Mouse (Mus musculus): ENCODE measurements around the gene Sipa1l2. TPM values are rescaled to one million over a fixed set of nuclear protein-coding genes. Genes with fewer than 3 reads are reported as not detected.
A peak's percentile ranks its signal among the peaks of the same experiment; 100 is the strongest.

Gene Sipa1l2
- 32.8 and 36.0 TPM in 2 replicates for polyA plus RNA-seq (2016; fragmentation: Nextera tagmentation; extraction: Ambion mirVana)

DNA sequence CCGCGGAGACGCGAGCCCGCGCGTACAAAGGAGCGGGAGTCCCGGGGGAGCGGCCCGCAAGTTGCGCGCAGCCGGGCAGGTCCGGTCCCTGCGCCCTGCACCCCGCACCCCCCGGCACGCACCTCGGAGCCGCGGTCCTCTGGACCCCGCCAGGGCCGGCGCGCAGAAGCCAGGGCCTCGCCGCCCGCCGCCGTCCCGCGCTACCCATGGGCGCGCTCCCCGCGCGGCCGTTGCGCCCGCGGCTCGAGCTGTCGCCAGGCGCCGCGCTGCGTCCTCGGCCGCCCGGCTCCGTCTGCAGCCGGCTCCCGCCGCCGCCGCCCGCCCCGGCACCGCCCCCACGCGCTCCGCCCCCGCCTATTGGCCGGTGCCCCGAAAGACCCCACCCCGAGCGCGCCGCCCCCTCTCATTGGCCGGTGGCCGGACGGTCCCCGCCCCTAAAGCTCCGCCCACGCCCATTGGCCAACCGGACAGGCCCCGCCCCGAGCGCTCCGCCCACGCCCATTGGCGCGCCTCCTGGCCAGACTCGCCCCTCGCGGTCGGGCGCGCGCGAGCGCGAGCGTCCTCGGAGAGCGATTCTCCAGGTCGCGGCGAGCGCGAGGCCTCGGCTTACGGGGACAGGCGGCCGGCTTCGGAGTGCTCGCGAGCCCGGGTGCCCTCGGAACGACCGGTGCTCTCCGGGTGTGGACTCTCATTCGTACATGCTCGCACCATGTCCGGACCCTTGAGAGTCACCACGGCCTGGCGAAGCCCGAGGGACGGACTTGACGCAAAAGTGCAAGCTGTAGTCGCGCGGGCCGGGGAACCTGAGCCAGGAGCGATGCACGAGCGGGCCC, at the start of gene Sipa1l2:
Gene Sipa1l2 (minus strand): TSS at position 276 of the 833 bp plus-strand sequence.
- Histone ChIP-seq H3K27me3 (replicated peaks) (no peaks in the 10 kb centered on the region), H3K4me1 (replicated peaks) (peaks cover 35% of the 10 kb centered on the region), H3K9me3 (replicated peaks) (no peaks in the 10 kb centered on the region; the same call in 1 of the 2 replicates), H3K36me3 (no peaks in the 10 kb centered on the region), H3K27ac (ENCODE audit: poor library complexity, severe bottlenecking) (peak within 1 kb of the TSS; percentile 63; the same call in 1 of the 2 replicates), H3K4me2 (peak within 1 kb of the TSS; percentile 86), H3K4me3 (peak within 1 kb of the TSS; percentile 79), H3K9ac (peak within 1 kb of the TSS; percentile 92)
- 2% methylated on average over 121 of the region's 129 CpGs for WGBS
- peak; percentile 94 for ATAC-seq (ENCODE audit: insufficient number of reproducible peaks, low FRiP score)

DNA sequence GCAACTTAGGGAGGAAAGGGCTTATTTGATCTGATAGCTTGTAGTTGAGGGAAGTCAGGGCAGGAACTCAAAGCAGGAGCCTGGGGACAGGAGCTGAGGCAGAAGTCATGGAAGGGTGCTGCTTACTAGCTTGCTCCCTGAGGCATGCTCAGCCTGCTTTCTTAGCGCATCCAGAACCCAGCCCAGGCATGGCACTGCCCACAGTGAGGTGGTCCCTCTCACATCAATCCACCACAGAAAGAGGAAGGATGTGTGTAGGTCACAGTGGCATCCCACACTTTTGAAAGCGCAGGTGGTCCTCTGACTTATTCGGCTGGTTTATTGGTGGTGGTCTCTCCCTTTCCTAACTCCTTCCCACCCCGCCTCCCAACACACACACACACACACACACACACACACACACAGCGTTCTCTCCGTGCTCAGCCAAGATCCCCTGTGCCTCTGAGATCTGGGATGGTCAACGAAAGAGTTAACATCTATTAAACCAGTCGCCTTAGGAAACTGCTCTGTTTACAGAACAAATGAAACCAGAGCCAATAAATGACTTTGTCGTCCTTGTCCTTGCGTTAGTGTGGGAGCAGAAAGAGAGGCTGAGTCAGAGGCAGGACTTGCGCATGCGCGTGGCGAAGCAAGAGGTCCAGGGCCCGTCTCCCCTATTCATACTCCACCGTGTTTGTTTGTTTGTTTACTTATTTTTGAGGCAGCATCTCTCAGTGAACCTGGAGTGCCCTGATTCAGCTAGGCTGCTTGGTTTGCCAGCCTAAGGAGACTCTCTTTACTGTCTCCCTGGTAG, 49.1 kb upstream of the Sipa1l2 start:
- Histone ChIP-seq H3K27me3 (replicated peaks) (no peaks in the 10 kb centered on the region), H3K27ac (ENCODE audit: poor library complexity, severe bottlenecking) (no peak overlapping the region), H3K9ac (no peak overlapping the region), H3K4me2 (no peak overlapping the region), H3K4me1 (replicated peaks) (peaks cover 52% of the 10 kb centered on the region), H3K4me3 (no peak overlapping the region), H3K9me3 (replicated peaks) (no peaks in the 10 kb centered on the region), H3K36me3 (no peaks in the 10 kb centered on the region)
- ATAC-seq (ENCODE audit: insufficient number of reproducible peaks, low FRiP score), result no peak
- WGBS, result 81% methylated on average over 16 of the region's 16 CpGs

DNA sequence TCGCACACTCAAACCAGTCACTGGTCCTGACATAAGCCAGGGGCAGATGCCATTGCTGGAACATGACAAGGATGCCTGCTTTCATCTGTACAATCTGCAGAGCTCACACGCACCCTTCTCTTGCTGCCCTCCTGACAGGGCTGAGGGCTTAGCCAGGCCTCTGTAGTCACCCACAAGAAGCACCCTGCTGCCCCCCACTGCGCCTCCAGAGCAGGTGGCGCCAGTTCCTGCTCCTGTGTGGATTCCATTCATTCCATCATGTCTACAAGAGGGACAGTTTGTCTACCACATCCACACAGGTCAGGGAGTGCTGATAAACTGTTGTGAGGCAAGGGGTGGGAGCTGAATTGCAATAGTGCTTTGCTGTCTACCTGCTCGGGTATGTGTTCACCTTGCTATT, 47.3 kb upstream of the Sipa1l2 start:
- Histone ChIP-seq H3K9me3 (replicated peaks) (0 out of 2 replicates have a peak, but pooled peaks cover 2% of the 10 kb centered on the region), H3K4me2 (no peak overlapping the region), H3K36me3 (no peaks in the 10 kb centered on the region), H3K4me3 (no peak overlapping the region), H3K4me1 (replicated peaks) (peaks cover 46% of the 10 kb centered on the region), H3K27me3 (replicated peaks) (no peaks in the 10 kb centered on the region), H3K9ac (no peak overlapping the region), H3K27ac (ENCODE audit: poor library complexity, severe bottlenecking) (peak overlapping the region; percentile 55)
- peak; percentile 45 for ATAC-seq (ENCODE audit: insufficient number of reproducible peaks, low FRiP score)
- 28% methylated on average over 5 of the region's 5 CpGs for WGBS

DNA sequence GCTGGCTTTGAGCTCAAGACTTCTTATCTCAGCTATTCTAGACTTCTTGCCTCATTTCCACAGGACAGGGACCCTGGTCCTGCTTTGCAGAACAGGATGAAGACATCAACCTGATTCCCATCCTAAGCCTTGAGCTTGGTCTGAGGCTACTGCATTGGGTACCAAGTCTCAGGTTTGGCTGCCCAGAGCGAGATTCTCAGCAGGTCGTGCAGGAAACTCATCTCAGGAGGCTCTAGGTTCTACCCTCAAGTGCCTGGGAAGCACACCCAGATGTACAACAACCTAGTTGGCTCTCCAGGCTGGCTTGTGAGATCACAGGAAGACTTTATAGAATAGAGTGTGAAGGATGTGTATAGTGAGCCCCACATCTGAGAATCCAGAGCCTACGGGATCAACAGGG, 46.4 kb upstream of the Sipa1l2 start:
- H3K4me2 ChIP-seq, result no peak overlapping the region
- H3K27me3 ChIP-seq (replicated peaks), result no peaks in the 10 kb centered on the region
- H3K36me3 ChIP-seq, result no peaks in the 10 kb centered on the region
- H3K9ac ChIP-seq, result no peak overlapping the region
- 71% methylated on average over 3 of the region's 3 CpGs for whole genome bisulfite sequencing
- H3K27ac ChIP-seq (ENCODE audit: poor library complexity, severe bottlenecking), result no peak overlapping the region
- H3K4me1 ChIP-seq (replicated peaks), result peaks cover 54% of the 10 kb centered on the region
- 0 out of 2 replicates have a peak, but pooled peaks cover 2% of the 10 kb centered on the region for H3K9me3 ChIP-seq (replicated peaks)
- no peak overlapping the region for H3K4me3 ChIP-seq
- no peak for ATAC-seq (ENCODE audit: insufficient number of reproducible peaks, low FRiP score)

DNA sequence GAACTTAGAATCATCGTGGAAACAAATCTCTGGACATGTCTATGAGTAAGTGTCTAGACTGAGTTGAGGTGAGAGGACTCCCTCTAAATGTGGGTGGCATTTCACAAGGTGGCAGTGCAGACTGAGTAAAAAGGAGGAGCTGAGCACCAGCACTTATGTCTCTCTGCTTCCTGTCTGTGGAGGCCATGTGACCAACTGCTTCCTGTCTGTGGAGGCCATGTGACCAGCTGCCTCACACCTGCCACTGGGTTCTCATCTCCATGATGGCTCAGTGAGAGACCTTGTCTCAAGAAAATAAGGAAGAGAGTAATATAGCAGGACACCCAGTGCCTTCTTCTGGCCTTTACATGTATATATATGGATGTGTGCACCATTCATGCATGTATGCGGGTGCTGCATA, 43.9 kb upstream of the Sipa1l2 start:
- H3K4me1 ChIP-seq (replicated peaks), result peaks cover 32% of the 10 kb centered on the region
- H3K9ac ChIP-seq, result no peak overlapping the region
- no peaks in the 10 kb centered on the region for H3K36me3 ChIP-seq
- no peaks in the 10 kb centered on the region for H3K27me3 ChIP-seq (replicated peaks)
- no peak overlapping the region for H3K4me3 ChIP-seq
- ATAC-seq (ENCODE audit: insufficient number of reproducible peaks, low FRiP score), result no peak
- H3K9me3 ChIP-seq (replicated peaks), result 0 out of 2 replicates have a peak, but pooled peaks cover 2% of the 10 kb centered on the region
- WGBS, result 84% methylated on average over 2 of the region's 2 CpGs
- no peak overlapping the region for H3K27ac ChIP-seq (ENCODE audit: poor library complexity, severe bottlenecking)
- H3K4me2 ChIP-seq, result no peak overlapping the region

DNA sequence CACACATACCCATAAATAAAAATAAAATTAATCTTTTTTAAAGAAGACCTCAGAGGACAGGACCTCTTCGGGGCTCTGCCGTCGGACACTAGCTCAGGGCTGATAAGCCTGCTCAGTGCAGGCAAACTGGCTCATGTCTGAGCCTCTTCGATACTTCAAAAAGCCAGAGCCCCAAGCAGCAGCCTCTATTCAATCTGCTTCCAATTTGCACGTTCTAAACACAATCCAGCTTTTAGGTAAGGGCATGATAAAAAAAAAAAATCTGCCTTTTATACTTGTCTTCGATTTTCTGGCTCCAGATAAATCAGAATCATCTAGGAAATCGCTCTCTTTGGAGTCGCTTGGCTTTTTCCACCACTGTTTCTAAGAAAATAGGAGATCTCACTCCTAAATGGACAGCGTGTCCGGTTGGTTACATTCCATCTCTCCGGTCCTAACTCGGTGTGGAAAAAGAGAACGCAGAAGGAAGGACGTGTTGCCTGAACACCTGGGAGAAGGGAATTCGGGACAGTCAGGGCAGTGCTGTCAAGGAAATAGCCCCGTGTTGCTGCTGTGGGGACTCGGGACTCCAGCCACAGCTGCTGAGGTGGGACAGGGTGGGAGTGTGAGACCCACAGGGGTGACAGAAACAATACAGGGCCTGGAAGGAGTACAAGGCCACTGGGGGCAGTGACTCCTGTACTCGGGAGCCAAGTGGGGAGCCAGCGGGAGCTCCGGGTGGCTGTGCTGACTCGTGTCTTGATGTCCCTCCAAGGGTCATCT, 42.4 kb upstream of the Sipa1l2 start:
- H3K27me3 ChIP-seq (replicated peaks), result no peaks in the 10 kb centered on the region
- H3K9me3 ChIP-seq (replicated peaks), result 0 out of 2 replicates have a peak, but pooled peaks cover 2% of the 10 kb centered on the region
- H3K27ac ChIP-seq (ENCODE audit: poor library complexity, severe bottlenecking), result no peak overlapping the region
- 65% methylated on average over 21 of the region's 21 CpGs for WGBS
- H3K4me3 ChIP-seq, result no peak overlapping the region
- ATAC-seq (ENCODE audit: insufficient number of reproducible peaks, low FRiP score), result no peak
- no peaks in the 10 kb centered on the region for H3K36me3 ChIP-seq
- peaks cover 24% of the 10 kb centered on the region for H3K4me1 ChIP-seq (replicated peaks)
- H3K9ac ChIP-seq, result no peak overlapping the region
- no peak overlapping the region for H3K4me2 ChIP-seq

DNA sequence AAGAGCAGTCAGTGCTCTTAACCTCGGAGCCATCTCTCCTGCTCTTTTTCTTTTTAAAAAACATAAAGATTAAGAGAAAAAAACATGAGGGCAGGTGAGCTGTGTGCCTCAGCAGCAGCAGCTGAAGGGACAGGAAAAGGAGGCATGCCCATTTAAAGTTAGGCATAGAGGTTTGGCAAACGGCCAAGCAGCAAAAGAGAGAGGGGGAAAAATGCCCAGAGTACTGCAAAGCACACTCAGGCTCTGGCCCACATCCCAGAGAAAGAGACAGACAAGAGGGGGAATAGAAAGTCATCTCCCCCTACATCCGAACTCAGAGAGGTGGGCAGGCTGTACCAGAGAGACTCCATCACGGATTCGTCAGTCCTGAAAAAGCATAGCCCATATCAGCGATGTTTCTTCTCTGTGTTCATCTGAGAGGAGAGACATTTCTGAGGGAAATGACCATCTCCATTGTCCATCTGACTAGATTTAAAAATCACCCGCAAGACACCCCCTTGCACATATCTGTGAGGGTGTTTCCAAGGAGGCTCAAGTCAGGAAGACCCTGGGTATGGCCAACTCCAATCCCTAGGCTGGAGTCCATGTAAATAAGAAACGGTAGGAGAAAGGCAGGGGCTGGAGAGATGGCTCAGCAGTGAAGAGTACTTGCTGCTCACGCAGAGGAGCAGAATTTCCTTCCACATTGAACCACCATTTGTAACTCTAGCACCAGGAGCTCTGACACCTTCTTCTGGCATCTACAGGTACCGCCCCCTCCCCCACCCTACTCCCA, 41.6 kb upstream of the Sipa1l2 start:
- Histone ChIP-seq H3K9me3 (replicated peaks) (0 out of 2 replicates have a peak, but pooled peaks cover 2% of the 10 kb centered on the region), H3K9ac (no peak overlapping the region), H3K4me1 (replicated peaks) (peaks cover 16% of the 10 kb centered on the region), H3K36me3 (no peaks in the 10 kb centered on the region), H3K27me3 (replicated peaks) (no peaks in the 10 kb centered on the region), H3K4me3 (no peak overlapping the region), H3K27ac (ENCODE audit: poor library complexity, severe bottlenecking) (no peak overlapping the region), H3K4me2 (no peak overlapping the region)
- no peak for ATAC-seq (ENCODE audit: insufficient number of reproducible peaks, low FRiP score)
- 80% methylated on average over 10 of the region's 10 CpGs for WGBS

DNA sequence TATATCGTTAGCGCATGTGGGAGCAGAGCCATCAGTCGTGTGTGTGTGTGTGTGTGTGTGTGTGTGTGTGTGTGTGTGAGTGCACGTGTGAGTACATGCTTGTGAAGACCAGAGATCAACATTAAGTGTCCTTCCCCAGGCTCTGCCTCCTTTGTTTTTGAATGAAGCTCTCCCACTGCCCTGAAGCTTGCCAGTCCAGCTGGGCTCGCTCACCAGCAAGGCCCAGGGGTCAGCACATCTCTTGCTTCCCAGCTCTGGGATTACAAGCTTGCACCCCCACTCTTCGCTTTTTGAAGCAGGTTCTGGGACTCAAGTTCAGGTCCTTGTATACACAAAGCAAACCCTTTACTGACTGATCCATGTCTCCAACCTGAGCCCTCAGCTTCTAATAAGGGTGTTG, 40.1 kb upstream of the Sipa1l2 start:
- Histone ChIP-seq H3K9me3 (replicated peaks) (0 out of 2 replicates have a peak, but pooled peaks cover 2% of the 10 kb centered on the region), H3K4me2 (no peak overlapping the region), H3K27me3 (replicated peaks) (no peaks in the 10 kb centered on the region), H3K4me1 (replicated peaks) (peaks cover 16% of the 10 kb centered on the region), H3K36me3 (no peaks in the 10 kb centered on the region), H3K9ac (no peak overlapping the region), H3K4me3 (no peak overlapping the region), H3K27ac (ENCODE audit: poor library complexity, severe bottlenecking) (no peak overlapping the region)
- no peak for ATAC-seq (ENCODE audit: insufficient number of reproducible peaks, low FRiP score)
- 89% methylated on average over 6 of the region's 6 CpGs for WGBS

DNA sequence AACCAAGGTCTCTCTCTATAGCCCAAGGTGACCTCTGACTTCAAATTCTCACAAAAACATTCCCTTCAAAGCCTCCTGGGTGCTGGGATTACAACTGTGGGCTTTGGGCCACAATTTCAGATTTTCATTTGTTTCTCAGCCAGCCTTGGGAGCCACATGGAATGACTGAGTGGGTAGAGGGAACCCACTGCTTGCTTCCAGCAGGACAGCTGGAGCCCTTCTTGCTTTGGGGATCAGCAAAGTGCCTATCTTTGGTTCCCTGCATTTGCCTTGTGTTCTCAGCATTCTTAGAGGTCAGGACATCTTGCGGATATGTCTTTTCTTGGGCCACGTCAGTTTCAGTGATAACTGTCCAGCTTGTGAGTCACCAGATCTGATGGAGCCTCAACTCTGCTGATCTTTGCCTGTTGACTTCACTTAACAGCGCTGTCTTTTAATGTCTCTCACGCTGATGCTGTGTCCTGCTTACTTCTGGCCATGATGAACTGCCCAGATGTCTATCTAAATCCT, 38.2 kb upstream of the Sipa1l2 start:
- Histone ChIP-seq H3K36me3 (no peaks in the 10 kb centered on the region), H3K9me3 (replicated peaks) (no peaks in the 10 kb centered on the region), H3K4me2 (no peak overlapping the region), H3K9ac (no peak overlapping the region), H3K27ac (ENCODE audit: poor library complexity, severe bottlenecking) (no peak overlapping the region), H3K4me1 (replicated peaks) (peaks cover 21% of the 10 kb centered on the region), H3K27me3 (replicated peaks) (no peaks in the 10 kb centered on the region), H3K4me3 (no peak overlapping the region)
- WGBS, result 67% methylated on average over 4 of the region's 4 CpGs
- no peak for ATAC-seq (ENCODE audit: insufficient number of reproducible peaks, low FRiP score)

DNA sequence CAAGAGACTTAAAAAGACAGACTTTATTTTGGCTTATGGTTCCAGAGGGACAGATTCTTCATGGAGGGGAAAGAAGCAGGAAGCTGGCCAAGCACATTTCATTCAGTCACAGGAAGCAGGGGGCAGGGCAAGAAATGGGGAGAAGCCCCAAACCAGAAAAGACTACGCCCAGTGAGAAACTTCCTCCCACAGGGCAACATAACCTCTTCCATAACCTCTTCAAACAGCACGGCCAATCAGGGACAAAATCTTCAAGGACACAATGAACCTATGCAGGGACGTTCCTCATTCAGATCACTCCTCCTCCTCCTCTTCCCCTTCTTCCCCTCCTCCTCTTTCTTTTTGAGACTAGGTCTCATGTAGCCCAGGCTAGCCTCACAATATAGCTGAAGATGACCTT, 37.3 kb upstream of the Sipa1l2 start:
- no peak for ATAC-seq (ENCODE audit: insufficient number of reproducible peaks, low FRiP score)
- no peaks in the 10 kb centered on the region for H3K36me3 ChIP-seq
- no peak overlapping the region for H3K4me3 ChIP-seq
- peaks cover 21% of the 10 kb centered on the region for H3K4me1 ChIP-seq (replicated peaks)
- H3K4me2 ChIP-seq, result no peak overlapping the region
- no peaks in the 10 kb centered on the region for H3K27me3 ChIP-seq (replicated peaks)
- WGBS, result 77% methylated on average over 3 of the region's 3 CpGs
- H3K9ac ChIP-seq, result no peak overlapping the region
- H3K9me3 ChIP-seq (replicated peaks), result no peaks in the 10 kb centered on the region
- no peak overlapping the region for H3K27ac ChIP-seq (ENCODE audit: poor library complexity, severe bottlenecking)
